Mouse (Mus musculus) hindbrain, embryonic 12.5 days (tissue): ENCODE results near the gene Ywhag. TPM values are rescaled to one million over a fixed set of nuclear protein-coding genes. Genes with fewer than 3 reads are reported as not detected.

Experiments
- ATAC-seq: fragments of 200-750 bp; cut with Nextera tagmentation; 2 replicates; pipeline ENCODE4 v1.8.0; 2017; ENCODE audit warnings: moderate TSS enrichment; ENCODE audit not compliant: low FRiP score
- H3K27ac ChIP-seq: fragments of 300-500 bp; sonication (generic); 2 replicates; pipeline ENCODE4 v1.5.1; 2016; ENCODE audit warnings: mild to moderate bottlenecking
- H3K27me3 ChIP-seq: fragments of 300-500 bp; sonication (generic); 2 replicates; pipeline ENCODE4 v1.6.1; 2016; ENCODE audit warnings: mild to moderate bottlenecking
- H3K36me3 ChIP-seq: fragments of 300-500 bp; sonication (generic); 2 replicates; pipeline ENCODE4 v1.6.1; 2016; ENCODE audit warnings: mild to moderate bottlenecking
- H3K4me1 ChIP-seq: fragments of 300-500 bp; sonication (generic); 2 replicates; pipeline ENCODE4 v1.6.1; 2016
- H3K4me2 ChIP-seq: fragments of 300-500 bp; sonication (generic); replicated peaks from 2 replicates; pipeline ENCODE4 v1.6.1; 2016; ENCODE audit warnings: mild to moderate bottlenecking
- H3K4me3 ChIP-seq: fragments of 300-500 bp; sonication (generic); 2 replicates; pipeline ENCODE4 v1.5.1; 2016; ENCODE audit warnings: mild to moderate bottlenecking
- H3K9ac ChIP-seq: fragments of 300-500 bp; sonication (generic); 2 replicates; pipeline ENCODE4 v1.6.1; 2016; ENCODE audit warnings: mild to moderate bottlenecking, moderate library complexity
- H3K9me3 ChIP-seq: fragments of 300-500 bp; sonication (generic); replicated peaks from 2 replicates; pipeline ENCODE4 v1.6.1; 2016; ENCODE audit warnings: mild to moderate bottlenecking
- WGBS: fragments of 180-500 bp; shearing (Covaris S2); methylation state at CpG from one replicate; pipeline ENCODE4 v1.1.7; 2016; 5-methylcytosine and 5-hydroxymethylcytosine counted together
- polyA plus RNA-seq: library from polyadenylated mRNA; unstranded; fragments of >200 nt; fragmentation: Nextera tagmentation; extraction: Ambion mirVana; gene quantifications from 2 replicates; pipeline ENCODE4 v1.2.1, GENCODE M21; 2016

Ywhag gene
- polyA plus RNA-seq, 1 experiment from 2014 or later: 469 TPM

GRCm38 (mm10) chr5:135918593-135918992 lies 15.8 kb downstream of the Ywhag start:
- 97% methylated on average over 5 of the region's 5 CpGs for WGBS

GRCm38 (mm10) chr5:135918059-135918437 lies 16.4 kb downstream of the Ywhag start:
- Histone ChIP-seq H3K36me3 (peaks cover 85% of the 10 kb centered on the region), H3K9me3 (no peaks in the 10 kb centered on the region), H3K27ac (no peak overlapping the region), H3K4me1 (no peaks in the 10 kb centered on the region; the same call in 1 of the 2 replicates), H3K4me3 (no peak overlapping the region), H3K4me2 (no peak overlapping the region), H3K9ac (no peak overlapping the region), H3K27me3 (no peaks in the 10 kb centered on the region)
- no peak for ATAC-seq
- 94% methylated on average over 5 of the region's 5 CpGs for WGBS

More at GRCm38 (mm10) chr5:135918593-135918992, 15.8 kb downstream of the Ywhag start:
- Histone ChIP-seq H3K27ac (no peak overlapping the region), H3K9ac (no peak overlapping the region), H3K36me3 (peaks cover 85% of the 10 kb centered on the region), H3K9me3 (no peaks in the 10 kb centered on the region), H3K4me2 (no peak overlapping the region), H3K27me3 (no peaks in the 10 kb centered on the region), H3K4me1 (no peaks in the 10 kb centered on the region; the same call in 1 of the 2 replicates), H3K4me3 (no peak overlapping the region)
- ATAC-seq: no peak

- Histone ChIP-seq H3K27ac (no peak overlapping the region), H3K4me1 (no peaks in the 10 kb centered on the region; the same call in 1 of the 2 replicates), H3K9me3 (no peaks in the 10 kb centered on the region), H3K4me2 (no peak overlapping the region), H3K27me3 (no peaks in the 10 kb centered on the region), H3K9ac (no peak overlapping the region), H3K4me3 (no peak overlapping the region), H3K36me3 (peaks cover 85% of the 10 kb centered on the region)
- ATAC-seq: no peak
- 91% methylated on average over 8 of the region's 8 CpGs for WGBS
These were observed 16.9 kb downstream of the Ywhag start for GRCm38 (mm10) chr5:135917327-135918058.

- WGBS: 93% methylated on average over 3 of the region's 3 CpGs
- H3K36me3 ChIP-seq: peaks cover 82% of the 10 kb centered on the region
- H3K27me3 ChIP-seq: no peaks in the 10 kb centered on the region
- H3K27ac ChIP-seq: no peak overlapping the region
- no peak overlapping the region for H3K4me3 ChIP-seq
- H3K9ac ChIP-seq: no peak overlapping the region
- no peaks in the 10 kb centered on the region; the same call in 1 of the 2 replicates for H3K4me1 ChIP-seq
- no peak for ATAC-seq
- no peaks in the 10 kb centered on the region for H3K9me3 ChIP-seq
- H3K4me2 ChIP-seq: no peak overlapping the region
These were observed 17.8 kb downstream of the Ywhag start for GRCm38 (mm10) chr5:135916601-135917000.

GRCm38 (mm10) chr5:135916051-135916565 lies 18.3 kb downstream of the Ywhag start:
- no peak overlapping the region for H3K9ac ChIP-seq

GRCm38 (mm10) chr5:135914156-135914555 lies 20.3 kb downstream of the Ywhag start:
- 91% methylated on average over 6 of the region's 6 CpGs for WGBS
- H3K36me3 ChIP-seq: peaks cover 83% of the 10 kb centered on the region
- H3K27me3 ChIP-seq: no peaks in the 10 kb centered on the region
- no peak overlapping the region; the same call in 1 of the 2 replicates for H3K27ac ChIP-seq
- H3K9ac ChIP-seq: no peak overlapping the region
- no peak overlapping the region for H3K4me3 ChIP-seq
- H3K9me3 ChIP-seq: no peaks in the 10 kb centered on the region
- peaks cover under 1% of the 10 kb centered on the region; the same call in 1 of the 2 replicates for H3K4me1 ChIP-seq
- H3K4me2 ChIP-seq: no peak overlapping the region
- ATAC-seq: no peak

More at GRCm38 (mm10) chr5:135916051-135916565, 18.3 kb downstream of the Ywhag start:
- Histone ChIP-seq H3K27me3 (no peaks in the 10 kb centered on the region), H3K4me2 (no peak overlapping the region), H3K27ac (no peak overlapping the region), H3K9me3 (no peaks in the 10 kb centered on the region), H3K4me3 (no peak overlapping the region), H3K4me1 (no peaks in the 10 kb centered on the region; the same call in 1 of the 2 replicates), H3K36me3 (peaks cover 82% of the 10 kb centered on the region)
- no peak for ATAC-seq
- WGBS: 92% methylated on average over 6 of the region's 6 CpGs

GRCm38 (mm10) chr5:135913201-135913600 lies 21.2 kb downstream of the Ywhag start:
- peaks cover 81% of the 10 kb centered on the region for H3K36me3 ChIP-seq
- no peak overlapping the region for H3K4me2 ChIP-seq
- H3K9ac ChIP-seq: no peak overlapping the region
- H3K27ac ChIP-seq: no peak overlapping the region
- H3K27me3 ChIP-seq: no peaks in the 10 kb centered on the region
- H3K4me3 ChIP-seq: no peak overlapping the region
- H3K4me1 ChIP-seq: peaks cover 4% of the 10 kb centered on the region
- WGBS: 89% methylated on average over 5 of the region's 5 CpGs
- no peak for ATAC-seq
- no peaks in the 10 kb centered on the region for H3K9me3 ChIP-seq

- Histone ChIP-seq H3K9me3 (no peaks in the 10 kb centered on the region), H3K4me3 (no peak overlapping the region), H3K27me3 (no peaks in the 10 kb centered on the region), H3K27ac (no peak overlapping the region), H3K36me3 (peaks cover 82% of the 10 kb centered on the region), H3K4me1 (peaks cover 4% of the 10 kb centered on the region), H3K9ac (no peak overlapping the region), H3K4me2 (no peak overlapping the region)
- ATAC-seq: no peak
- 89% methylated on average over 11 of the region's 11 CpGs for WGBS
These were observed 22.7 kb downstream of the Ywhag start for GRCm38 (mm10) chr5:135911633-135912220.

GRCm38 (mm10) chr5:135910813-135911212 lies 23.6 kb downstream of the Ywhag start:
- Histone ChIP-seq H3K9me3 (no peaks in the 10 kb centered on the region), H3K4me1 (peaks cover 4% of the 10 kb centered on the region), H3K27me3 (no peaks in the 10 kb centered on the region), H3K36me3 (peaks cover 75% of the 10 kb centered on the region), H3K4me2 (no peak overlapping the region), H3K27ac (no peak overlapping the region), H3K9ac (no peak overlapping the region), H3K4me3 (no peak overlapping the region)
- WGBS: 90% methylated on average over 25 of the region's 25 CpGs
- ATAC-seq: no peak

GRCm38 (mm10) chr5:135909646-135910045 lies 24.8 kb downstream of the Ywhag start:
- Histone ChIP-seq H3K9ac (no peak overlapping the region), H3K9me3 (no peaks in the 10 kb centered on the region), H3K27me3 (no peaks in the 10 kb centered on the region), H3K4me2 (no peak overlapping the region), H3K36me3 (peaks cover 74% of the 10 kb centered on the region), H3K4me3 (no peak overlapping the region), H3K4me1 (peaks cover 5% of the 10 kb centered on the region), H3K27ac (no peak overlapping the region)
- 93% methylated on average over 10 of the region's 10 CpGs for WGBS
- ATAC-seq: no peak

- Histone ChIP-seq H3K4me1 (peaks cover 7% of the 10 kb centered on the region; the same call in 1 of the 2 replicates), H3K27me3 (no peaks in the 10 kb centered on the region), H3K9ac (no peak overlapping the region), H3K4me3 (no peak overlapping the region), H3K4me2 (no peak overlapping the region), H3K27ac (no peak overlapping the region), H3K36me3 (peaks cover 68% of the 10 kb centered on the region), H3K9me3 (no peaks in the 10 kb centered on the region)
- ATAC-seq: no peak
- WGBS: 93% methylated on average over 16 of the region's 16 CpGs
These were observed 25.4 kb downstream of the Ywhag start for GRCm38 (mm10) chr5:135908989-135909388.

GRCm38 (mm10) chr5:135908185-135908584 lies 26.2 kb downstream of the Ywhag start:
- Histone ChIP-seq H3K4me1 (peaks cover 10% of the 10 kb centered on the region), H3K9ac (no peak overlapping the region), H3K4me2 (no peak overlapping the region), H3K9me3 (no peaks in the 10 kb centered on the region), H3K36me3 (peaks cover 60% of the 10 kb centered on the region), H3K4me3 (no peak overlapping the region), H3K27me3 (no peaks in the 10 kb centered on the region), H3K27ac (no peak overlapping the region)
- WGBS: 79% methylated on average over 12 of the region's 12 CpGs
- ATAC-seq: no peak
